Mouse (Mus musculus) heart, postnatal 0 days (tissue): ENCODE data around the gene Sytl4. TPM values are rescaled to one million over a fixed set of nuclear protein-coding genes. Genes with fewer than 3 reads are reported as not detected.

Experiments
- ATAC-seq: fragments of 200-750 bp; cut with Nextera tagmentation; 2 replicates; pipeline ENCODE4 v1.8.0; 2017; ENCODE audit warnings: low read depth, moderate number of reproducible peaks, moderate library complexity; ENCODE audit not compliant: insufficient read depth
- DNase-seq: peaks from one replicate; pipeline ENCODE4 v3.0.0-alpha.2; 2016; ENCODE audit warnings: low spot score
- H3K27ac ChIP-seq: fragments of 300-500 bp; sonication (generic); 2 replicates; pipeline ENCODE4 v1.5.1; 2014; ENCODE audit warnings: low read depth, mild to moderate bottlenecking
- H3K27me3 ChIP-seq: fragments of 300-500 bp; sonication (generic); 2 replicates; pipeline ENCODE4 v1.6.1; 2014; ENCODE audit warnings: low read length, mixed read lengths; ENCODE audit not compliant: control insufficient read depth, insufficient read depth
- H3K36me3 ChIP-seq: fragments of 300-500 bp; sonication (generic); replicated peaks from 2 replicates; pipeline ENCODE4 v1.6.1; 2014; ENCODE audit warnings: low read length, mixed read lengths; ENCODE audit not compliant: control insufficient read depth, insufficient read depth
- H3K4me1 ChIP-seq: fragments of 300-500 bp; sonication (generic); 2 replicates; pipeline ENCODE4 v1.6.1; 2014; ENCODE audit warnings: antibody characterized with exemption; ENCODE audit not compliant: control insufficient read depth, insufficient read depth
- H3K4me2 ChIP-seq: fragments of 300-500 bp; sonication (generic); 2 replicates; pipeline ENCODE4 v1.6.1; 2014; ENCODE audit warnings: low read depth, mild to moderate bottlenecking, low read length, moderate library complexity
- H3K4me3 ChIP-seq: fragments of 300-500 bp; sonication (generic); 2 replicates; pipeline ENCODE4 v1.5.1; 2014; ENCODE audit warnings: low read depth, low read length
- H3K9ac ChIP-seq: fragments of 300-500 bp; sonication (generic); replicated peaks from 2 replicates; pipeline ENCODE4 v1.6.1; 2014; ENCODE audit warnings: low read depth, low read length, mixed read lengths
- H3K9me3 ChIP-seq: fragments of 300-500 bp; sonication (generic); replicated peaks from 2 replicates; pipeline ENCODE4 v1.6.1; 2016; ENCODE audit warnings: low read length; ENCODE audit not compliant: control insufficient read depth
- CTCF ChIP-seq: IDR thresholded peaks from 2 replicates; pipeline ENCODE4 v1.5.1; 2016; ENCODE audit warnings: antibody characterized with exemption, control low read depth, low read depth
- EP300 ChIP-seq: IDR thresholded peaks from 2 replicates; pipeline ENCODE4 v1.6.1; 2016; ENCODE audit warnings: antibody characterized with exemption, low read depth
- WGBS: fragments of 180-500 bp; shearing (Covaris S2); extraction: QIAGEN DNeasy Blood & Tissue Kit; methylation state at CpG from one replicate; pipeline ENCODE4 v1.1.7; 2014; 5-methylcytosine and 5-hydroxymethylcytosine counted together
- polyA plus RNA-seq: library from polyadenylated mRNA; unstranded; fragments of >200 nt; fragmentation: Nextera tagmentation; extraction: Ambion mirVana; gene quantifications from 2 replicates; pipeline ENCODE4 v1.2.1, GENCODE M21; 2015
- total RNA-seq: library from RNA; depleted of rRNA; stranded (reverse); fragments of >200 nt; gene quantifications from 2 replicates; pipeline ENCODE4 v1.2.3, GENCODE M21; 2014; ENCODE audit warnings: low replicate concordance

Gene Sytl4
- total and polyA plus RNA-seq, 2 experiments from 2014 or later: 1.2 to 1.8 TPM

- DNase-seq (no peak), ATAC-seq (no peak)
- 63% methylated on average over 5 of the region's 5 CpGs for WGBS
- Histone ChIP-seq H3K27ac (no peak overlapping the region), H3K4me2 (no peak overlapping the region), H3K9ac (no peak overlapping the region), H3K9me3 (no peaks in the 10 kb centered on the region), H3K4me1 (no peaks in the 10 kb centered on the region), H3K36me3 (no peaks in the 10 kb centered on the region), H3K27me3 (no peaks in the 10 kb centered on the region), H3K4me3 (no peak overlapping the region)
- TF ChIP-seq CTCF: no peak
- no peak for TF ChIP-seq EP300
Observed at GRCm38 (mm10) chrX:133926760-133927159, 54.9 kb downstream of the Sytl4 start.

GRCm38 (mm10) chrX:133921187-133921586, 60.4 kb downstream of the Sytl4 start:
- no peak for DNase-seq
- Histone ChIP-seq H3K27me3 (no peaks in the 10 kb centered on the region), H3K4me2 (no peak overlapping the region), H3K9me3 (no peaks in the 10 kb centered on the region), H3K36me3 (no peaks in the 10 kb centered on the region), H3K4me3 (no peak overlapping the region), H3K4me1 (no peaks in the 10 kb centered on the region), H3K9ac (no peak overlapping the region), H3K27ac (no peak overlapping the region)
- no peak for ATAC-seq
- 56% methylated on average over 4 of the region's 4 CpGs for WGBS
- no peak for TF ChIP-seq EP300
- no peak for TF ChIP-seq CTCF

GRCm38 (mm10) chrX:133914219-133914618, 67.4 kb downstream of the Sytl4 start:
- H3K27ac ChIP-seq: peak overlapping the region; percentile 11; the same call in 1 of the 2 replicates
- no peaks in the 10 kb centered on the region for H3K36me3 ChIP-seq
- no peak overlapping the region for H3K4me3 ChIP-seq
- TF ChIP-seq EP300: no peak
- TF ChIP-seq CTCF: no peak
- 20% methylated on average over 7 of the region's 7 CpGs for WGBS
- no peak overlapping the region for H3K9ac ChIP-seq
- H3K4me1 ChIP-seq: no peaks in the 10 kb centered on the region
- H3K4me2 ChIP-seq: no peak overlapping the region
- no peaks in the 10 kb centered on the region for H3K27me3 ChIP-seq
- peak; percentile 64 for DNase-seq
- no peaks in the 10 kb centered on the region for H3K9me3 ChIP-seq
- peak; percentile 73 for ATAC-seq

- ATAC-seq (no peak), DNase-seq (no peak)
- Histone ChIP-seq H3K27me3 (no peaks in the 10 kb centered on the region), H3K27ac (no peak overlapping the region), H3K4me2 (no peak overlapping the region), H3K9ac (no peak overlapping the region), H3K36me3 (no peaks in the 10 kb centered on the region), H3K9me3 (no peaks in the 10 kb centered on the region), H3K4me1 (no peaks in the 10 kb centered on the region), H3K4me3 (no peak overlapping the region)
- WGBS: 83% methylated on average over 3 of the region's 3 CpGs
- TF ChIP-seq EP300: no peak
- TF ChIP-seq CTCF: no peak
Observed at GRCm38 (mm10) chrX:133913006-133913405, 68.6 kb downstream of the Sytl4 start.

- no peak overlapping the region for H3K9ac ChIP-seq
- DNase-seq: no peak
- no peak for TF ChIP-seq EP300
- no peak for TF ChIP-seq CTCF
- H3K36me3 ChIP-seq: no peaks in the 10 kb centered on the region
- H3K27ac ChIP-seq: no peak overlapping the region
- H3K4me3 ChIP-seq: no peak overlapping the region
- H3K27me3 ChIP-seq: no peaks in the 10 kb centered on the region
- H3K4me1 ChIP-seq: no peaks in the 10 kb centered on the region
- no peaks in the 10 kb centered on the region for H3K9me3 ChIP-seq
- peak overlapping the region; percentile 9; the same call in 1 of the 2 replicates for H3K4me2 ChIP-seq
- ATAC-seq: 0 out of 2 replicates have a peak, but pooled peaks have one; percentile 24
- WGBS: 31% methylated on average over 10 of the region's 10 CpGs
Observed at GRCm38 (mm10) chrX:133911397-133912103, 70.1 kb downstream of the Sytl4 start.
